Mouse (Mus musculus) embryo, embryonic 10 days (tissue): ENCODE measurements at regions not wholly inside any gene's neighbourhood (a gene's known extent, or its start where the extent isn't known, plus 50 kb on each side); places are given as distances from the start of the nearest gene placed in this dataset.

Experiments used
- DNase-seq: peaks from one replicate; pipeline ENCODE4 v3.0.0-alpha.2; 2015; ENCODE audit warnings: low spot score

GRCm38 (mm10) chr15:57187840-57188457 lies 289.5 kb downstream of the Slc22a22 start:
- peak; percentile 24 for DNase-seq

GRCm38 (mm10) chr15:57179138-57179537 lies 298.3 kb downstream of the Slc22a22 start:
- no peak for DNase-seq

GRCm38 (mm10) chr15:57172723-57173122 lies 304.7 kb downstream of the Slc22a22 start:
- DNase-seq: peak; percentile 39

- DNase-seq: peak; percentile 58
Measured at GRCm38 (mm10) chr15:57162401-57163343, 314.8 kb downstream of the Slc22a22 start.

- peak; percentile 17 for DNase-seq
Measured at GRCm38 (mm10) chr15:57140130-57140750, 337.2 kb downstream of the Slc22a22 start.

- DNase-seq: no peak
Measured at GRCm38 (mm10) chr15:57104711-57105110, 372.7 kb downstream of the Slc22a22 start.

- DNase-seq: no peak
Measured at GRCm38 (mm10) chr15:57097309-57097708, 380.1 kb downstream of the Slc22a22 start.

- DNase-seq: peak; percentile 16
Measured at GRCm38 (mm10) chr15:57079806-57080205, 397.6 kb downstream of the Slc22a22 start.

- DNase-seq: no peak
Measured at GRCm38 (mm10) chr15:57073776-57074175, 403.6 kb downstream of the Slc22a22 start.

- no peak for DNase-seq
Measured at GRCm38 (mm10) chr15:57061502-57061901, 415.9 kb downstream of the Slc22a22 start.

GRCm38 (mm10) chr15:57059550-57060195 lies 417.8 kb downstream of the Slc22a22 start:
- no peak for DNase-seq

GRCm38 (mm10) chr15:57052287-57052686 lies 425.1 kb downstream of the Slc22a22 start:
- DNase-seq: no peak

- no peak for DNase-seq
Measured at GRCm38 (mm10) chr15:57036806-57037566, 440.4 kb downstream of the Slc22a22 start.

GRCm38 (mm10) chr15:57033012-57033411 lies 444.4 kb downstream of the Slc22a22 start:
- no peak for DNase-seq
